Mouse (Mus musculus): ENCODE data around the gene Nolc1. TPM values are rescaled to one million over a fixed set of nuclear protein-coding genes. Genes with fewer than 3 reads are reported as not detected.

Nolc1 gene
- total and polyA plus RNA-seq, 3 experiments: 116 to 153 (median 147) TPM

- DNase-seq (ENCODE audit: low spot score): no peak
Observed at GRCm38 (mm10) chr19:46110214-46110613, 34.6 kb downstream of the Nolc1 start.

GRCm38 (mm10) chr19:46110781-46111180, 35.1 kb downstream of the Nolc1 start:
- ATAC-seq (ENCODE audit: extremely low read depth, insufficient number of reproducible peaks, low FRiP score, poor library complexity, severe bottlenecking) (no peak), DNase-seq (ENCODE audit: low spot score) (no peak)
- H3K4me1 ChIP-seq (ENCODE audit: insufficient read depth, low read depth, low read length): peaks cover 9% of the 10 kb centered on the region; the same call in 1 of the 2 replicates
- TF ChIP-seq CTCF (IDR thresholded peaks at IDR 0.05; ENCODE audit: low read depth, low read length) (no peak), POLR2AphosphoS5 (IDR thresholded peaks at IDR 0.05; ENCODE audit: insufficient replicate concordance, low read depth, low read length) (no peak), TAL1 (conservative IDR thresholded peaks at IDR 0.05; ENCODE audit: low read depth, low read length) (no peak), GATA2 (IDR thresholded peaks at IDR 0.05; ENCODE audit: borderline replicate concordance, low read depth, low read length) (no peak), GATA1 (IDR thresholded peaks at IDR 0.05; ENCODE audit: borderline replicate concordance, low read length) (no peak)
- no peak overlapping the region for H3K4me3 ChIP-seq (ENCODE audit: low read depth, low read length)
- peaks cover 30% of the 10 kb centered on the region for H3K27me3 ChIP-seq (ENCODE audit: insufficient read depth, low read length)
- no peaks in the 10 kb centered on the region for H3K9me3 ChIP-seq (replicated peaks)
- no peaks in the 10 kb centered on the region for H3K36me3 ChIP-seq (replicated peaks)

More at GRCm38 (mm10) chr19:46110214-46110613, 34.6 kb downstream of the Nolc1 start:
- no peaks in the 10 kb centered on the region for H3K36me3 ChIP-seq (replicated peaks)
- H3K27me3 ChIP-seq (ENCODE audit: insufficient read depth, low read length): peaks cover 30% of the 10 kb centered on the region
- H3K9me3 ChIP-seq (replicated peaks): no peaks in the 10 kb centered on the region
- H3K4me3 ChIP-seq (ENCODE audit: low read depth, low read length): no peak overlapping the region
- no peak for ATAC-seq (ENCODE audit: extremely low read depth, insufficient number of reproducible peaks, low FRiP score, poor library complexity, severe bottlenecking)
- TF ChIP-seq CTCF (IDR thresholded peaks at IDR 0.05; ENCODE audit: low read depth, low read length): no peak
- TF ChIP-seq POLR2AphosphoS5 (IDR thresholded peaks at IDR 0.05; ENCODE audit: insufficient replicate concordance, low read depth, low read length): no peak
- no peak for TF ChIP-seq GATA1 (IDR thresholded peaks at IDR 0.05; ENCODE audit: borderline replicate concordance, low read length)
- TF ChIP-seq GATA2 (IDR thresholded peaks at IDR 0.05; ENCODE audit: borderline replicate concordance, low read depth, low read length): no peak
- TF ChIP-seq TAL1 (conservative IDR thresholded peaks at IDR 0.05; ENCODE audit: low read depth, low read length): no peak
- H3K4me1 ChIP-seq (ENCODE audit: insufficient read depth, low read depth, low read length): peaks cover 9% of the 10 kb centered on the region; the same call in 1 of the 2 replicates

DNA sequence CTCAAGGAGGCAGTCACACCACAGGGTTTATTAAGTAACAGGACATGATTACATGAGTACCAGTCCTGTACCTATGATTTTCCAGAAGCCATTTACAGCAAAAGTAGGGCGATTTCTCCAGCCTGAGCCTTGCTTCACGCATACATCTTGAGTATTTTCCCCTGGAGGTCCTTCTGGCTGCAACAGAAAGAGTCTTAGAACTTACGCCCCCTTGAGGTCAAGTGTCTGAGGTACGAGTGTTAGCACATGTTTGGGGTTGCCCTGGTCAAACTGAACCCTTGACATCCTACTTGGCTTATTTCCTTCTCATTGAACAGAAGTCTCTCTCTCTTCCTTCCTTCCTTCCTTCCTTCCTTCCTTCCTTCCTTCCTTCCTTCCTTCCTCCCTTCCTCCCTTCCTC, 39.0 kb downstream of the Nolc1 start:
- no peak for DNase-seq (ENCODE audit: low spot score)
- Histone ChIP-seq H3K4me3 (ENCODE audit: low read depth, low read length) (no peak overlapping the region), H3K36me3 (replicated peaks) (no peaks in the 10 kb centered on the region), H3K9me3 (replicated peaks) (no peaks in the 10 kb centered on the region), H3K4me1 (ENCODE audit: insufficient read depth, low read depth, low read length) (peaks cover 2% of the 10 kb centered on the region; the same call in 1 of the 2 replicates), H3K27me3 (ENCODE audit: insufficient read depth, low read length) (peaks cover 22% of the 10 kb centered on the region)
- no peak for ATAC-seq (ENCODE audit: extremely low read depth, insufficient number of reproducible peaks, low FRiP score, poor library complexity, severe bottlenecking)
- TF ChIP-seq CTCF (IDR thresholded peaks at IDR 0.05; ENCODE audit: low read depth, low read length) (no peak), GATA1 (IDR thresholded peaks at IDR 0.05; ENCODE audit: borderline replicate concordance, low read length) (no peak), TAL1 (conservative IDR thresholded peaks at IDR 0.05; ENCODE audit: low read depth, low read length) (no peak), POLR2AphosphoS5 (IDR thresholded peaks at IDR 0.05; ENCODE audit: insufficient replicate concordance, low read depth, low read length) (no peak), GATA2 (IDR thresholded peaks at IDR 0.05; ENCODE audit: borderline replicate concordance, low read depth, low read length) (no peak)

GRCm38 (mm10) chr19:46119458-46119857, 43.8 kb downstream of the Nolc1 start:
- Histone ChIP-seq H3K36me3 (replicated peaks) (no peaks in the 10 kb centered on the region), H3K27me3 (ENCODE audit: insufficient read depth, low read length) (0 out of 2 replicates have a peak, but pooled peaks cover 4% of the 10 kb centered on the region), H3K9me3 (replicated peaks) (no peaks in the 10 kb centered on the region), H3K4me3 (ENCODE audit: low read depth, low read length) (no peak overlapping the region), H3K4me1 (ENCODE audit: insufficient read depth, low read depth, low read length) (no peaks in the 10 kb centered on the region)
- DNase-seq (ENCODE audit: low spot score) (no peak), ATAC-seq (ENCODE audit: extremely low read depth, insufficient number of reproducible peaks, low FRiP score, poor library complexity, severe bottlenecking) (no peak)
- no peak for TF ChIP-seq POLR2AphosphoS5 (IDR thresholded peaks at IDR 0.05; ENCODE audit: insufficient replicate concordance, low read depth, low read length)
- no peak for TF ChIP-seq GATA2 (IDR thresholded peaks at IDR 0.05; ENCODE audit: borderline replicate concordance, low read depth, low read length)
- no peak for TF ChIP-seq CTCF (IDR thresholded peaks at IDR 0.05; ENCODE audit: low read depth, low read length)
- no peak for TF ChIP-seq TAL1 (conservative IDR thresholded peaks at IDR 0.05; ENCODE audit: low read depth, low read length)
- no peak for TF ChIP-seq GATA1 (IDR thresholded peaks at IDR 0.05; ENCODE audit: borderline replicate concordance, low read length)

- Histone ChIP-seq H3K27me3 (ENCODE audit: insufficient read depth, low read length) (0 out of 2 replicates have a peak, but pooled peaks cover 4% of the 10 kb centered on the region), H3K4me1 (ENCODE audit: insufficient read depth, low read depth, low read length) (no peaks in the 10 kb centered on the region), H3K4me3 (ENCODE audit: low read depth, low read length) (no peak overlapping the region), H3K36me3 (replicated peaks) (no peaks in the 10 kb centered on the region), H3K9me3 (replicated peaks) (no peaks in the 10 kb centered on the region)
- ATAC-seq (ENCODE audit: extremely low read depth, insufficient number of reproducible peaks, low FRiP score, poor library complexity, severe bottlenecking) (no peak), DNase-seq (ENCODE audit: low spot score) (no peak)
- TF ChIP-seq POLR2AphosphoS5 (IDR thresholded peaks at IDR 0.05; ENCODE audit: insufficient replicate concordance, low read depth, low read length) (no peak), GATA1 (IDR thresholded peaks at IDR 0.05; ENCODE audit: borderline replicate concordance, low read length) (no peak), GATA2 (IDR thresholded peaks at IDR 0.05; ENCODE audit: borderline replicate concordance, low read depth, low read length) (no peak), CTCF (IDR thresholded peaks at IDR 0.05; ENCODE audit: low read depth, low read length) (no peak), TAL1 (conservative IDR thresholded peaks at IDR 0.05; ENCODE audit: low read depth, low read length) (no peak)
Observed at GRCm38 (mm10) chr19:46120872-46121271, 45.2 kb downstream of the Nolc1 start.

DNA sequence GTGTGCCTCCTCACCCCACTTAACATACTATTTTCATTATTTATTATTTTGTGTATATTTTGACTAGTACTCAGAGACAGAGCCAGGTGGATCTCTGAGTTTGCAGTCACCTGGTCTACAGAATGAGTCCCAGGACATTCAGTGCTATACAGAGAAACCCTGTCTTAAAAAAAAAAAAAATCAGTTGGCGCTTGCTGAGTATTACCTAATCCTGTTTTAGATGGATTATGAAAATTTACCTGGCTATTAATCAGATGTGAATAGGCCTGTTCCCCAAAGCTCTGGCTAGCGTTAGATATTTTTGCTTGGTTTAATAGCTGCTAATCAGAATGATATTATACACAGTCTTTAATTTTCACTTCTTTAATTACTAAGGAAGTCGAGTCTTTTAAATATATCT, 48.2 kb downstream of the Nolc1 start:
- TF ChIP-seq CTCF (IDR thresholded peaks at IDR 0.05; ENCODE audit: low read depth, low read length): no peak
- no peak for TF ChIP-seq POLR2AphosphoS5 (IDR thresholded peaks at IDR 0.05; ENCODE audit: insufficient replicate concordance, low read depth, low read length)
- TF ChIP-seq GATA2 (IDR thresholded peaks at IDR 0.05; ENCODE audit: borderline replicate concordance, low read depth, low read length): no peak
- TF ChIP-seq GATA1 (IDR thresholded peaks at IDR 0.05; ENCODE audit: borderline replicate concordance, low read length): no peak
- no peak for TF ChIP-seq TAL1 (conservative IDR thresholded peaks at IDR 0.05; ENCODE audit: low read depth, low read length)
- Histone ChIP-seq H3K4me3 (ENCODE audit: low read depth, low read length) (no peak overlapping the region), H3K9me3 (replicated peaks) (no peaks in the 10 kb centered on the region), H3K27me3 (ENCODE audit: insufficient read depth, low read length) (peaks cover 9% of the 10 kb centered on the region), H3K4me1 (ENCODE audit: insufficient read depth, low read depth, low read length) (no peaks in the 10 kb centered on the region), H3K36me3 (replicated peaks) (no peaks in the 10 kb centered on the region)
- ATAC-seq (ENCODE audit: extremely low read depth, insufficient number of reproducible peaks, low FRiP score, poor library complexity, severe bottlenecking) (no peak), DNase-seq (ENCODE audit: low spot score) (no peak)
